Mouse (Mus musculus): ENCODE measurements at regions not wholly inside any gene's neighbourhood (a gene's known extent, or its start where the extent isn't known, plus 50 kb on each side); places are given as distances from the start of the nearest gene placed in this dataset.

GRCm38 (mm10) chr2:77337318-77337717 is 56.9 kb upstream of the Sestd1 start:
- CTCF ChIA-PET = interaction anchor here (1.0 to 1.3 kb wide), 3 partner anchors 70 to 116 kb away, joined by 3 to 4 read pairs (median 4); no protein-coding TSS in a partner anchor
- ATAC-seq (no peak), DNase-seq (ENCODE audit: low read depth, low spot score) (no peak)
- H3K27me3 ChIP-seq = no peaks in the 10 kb centered on the region
- POLR2A ChIA-PET = no interaction called here
- in situ Hi-C loops (cut with MboI; ENCODE audit: low pct_unique_long_range_greater_than_20kb) = loop anchor here (5.0 to 10.0 kb wide), 3 partner anchors 53 to 275 kb away; partner anchors contain the start of gene Sestd1
- TF ChIP-seq CTCF (IDR thresholded peaks at IDR 0.05) = no peak

GRCm38 (mm10) chr2:77336810-77337209 is 56.4 kb upstream of the Sestd1 start:
- CTCF ChIA-PET = interaction anchor here (1.0 to 1.3 kb wide), 3 partner anchors 70 to 116 kb away, joined by 3 to 4 read pairs (median 4); no protein-coding TSS in a partner anchor
- no peaks in the 10 kb centered on the region for H3K27me3 ChIP-seq
- ATAC-seq (no peak), DNase-seq (ENCODE audit: low read depth, low spot score) (no peak)
- POLR2A ChIA-PET = interaction anchor here (0.6 to 0.7 kb wide), 3 partner anchors 56 to 102 kb away, joined by 3 to 5 read pairs (median 3); no protein-coding TSS in a partner anchor
- in situ Hi-C loops (cut with MboI; ENCODE audit: low pct_unique_long_range_greater_than_20kb) = loop anchor here (5.0 to 10.0 kb wide), 3 partner anchors 52 to 275 kb away; partner anchors contain the start of gene Sestd1
- TF ChIP-seq CTCF (IDR thresholded peaks at IDR 0.05) = no peak

- TF ChIP-seq CTCF (IDR thresholded peaks at IDR 0.05) = no peak
- ATAC-seq = no peak
- ChIA-PET POLR2A (no interaction called here), CTCF (no interaction called here)
- in situ Hi-C loops (cut with MboI; ENCODE audit: low pct_unique_long_range_greater_than_20kb) = loop anchor here (5.0 to 10.0 kb wide), 3 partner anchors 50 to 272 kb away; partner anchors contain the start of gene Sestd1
- DNase-seq (ENCODE audit: low read depth, low spot score) = no peak
- peaks cover 5% of the 10 kb centered on the region for H3K27me3 ChIP-seq
Measured at GRCm38 (mm10) chr2:77334706-77335105, 54.3 kb upstream of the Sestd1 start.

GRCm38 (mm10) chr2:77333394-77334079 is 53.1 kb upstream of the Sestd1 start:
- ATAC-seq (no peak), DNase-seq (ENCODE audit: low read depth, low spot score) (no peak)
- no peak for TF ChIP-seq CTCF (IDR thresholded peaks at IDR 0.05)
- POLR2A ChIA-PET = no interaction called here
- CTCF ChIA-PET = interaction anchor here (2.1 kb wide), 1 partner anchor 8 kb away, joined by 5 read pairs; no protein-coding TSS in a partner anchor
- H3K27me3 ChIP-seq = peaks cover 5% of the 10 kb centered on the region
- in situ Hi-C loops (cut with MboI; ENCODE audit: low pct_unique_long_range_greater_than_20kb) = loop anchor here (10.0 kb wide), 2 partner anchors 49 to 79 kb away; partner anchors contain the start of gene Sestd1

All from Patski (cell line).